14 mouse cellular contexts compared by ENCODE assay signal in genomic region chr11:92041695-92042094, GRCm38 (mm10).
DNase-seq lines count a peak whose midpoint lies in the region; ATAC-seq and TF ChIP-seq lines count a peak whose summit lies in the region.
"Had no signal": no experiment of that assay in that cellular context is flagged by ENCODE, and none has a peak within 500 bp of the region (broad histone marks: within the 10 kb centered on the region; RNA-seq: fewer than 3 reads in every experiment).

No protein-coding gene starts in this region.

- no peak overlapping the region for H3K4me2 ChIP-seq in kidney, postnatal 0 days (ENCODE audit: low read length)
- H3K4me2 ChIP-seq in neural tube, embryonic 11.5 days (ENCODE audit: low read depth) = no peak overlapping the region
- no peak overlapping the region for H3K4me2 ChIP-seq in neural tube, embryonic 15.5 days
- no peak overlapping the region for H3K4me2 ChIP-seq in stomach, postnatal 0 days (replicated peaks; ENCODE audit: low read depth)
- no peak overlapping the region for H3K4me2 ChIP-seq in heart, embryonic 11.5 days

- no peaks in the 10 kb centered on the region for H3K4me1 ChIP-seq in kidney, postnatal 0 days (replicated peaks; ENCODE audit: insufficient read depth, low read length)
- no peaks in the 10 kb centered on the region for H3K4me1 ChIP-seq in kidney, adult 2 months (ENCODE audit: control insufficient read depth, insufficient read depth, low read length)
- H3K4me1 ChIP-seq in neural tube, embryonic 11.5 days (ENCODE audit: control insufficient read depth, insufficient read depth, low read length) = no peaks in the 10 kb centered on the region
- H3K4me1 ChIP-seq in neural tube, embryonic 15.5 days = no peaks in the 10 kb centered on the region
- no peaks in the 10 kb centered on the region for H3K4me1 ChIP-seq in stomach, postnatal 0 days (replicated peaks; ENCODE audit: control insufficient read depth, insufficient read depth)
- H3K4me1 ChIP-seq in heart, embryonic 11.5 days (ENCODE audit: control insufficient read depth, insufficient read depth, low read length) = no peaks in the 10 kb centered on the region

- TF ChIP-seq CTCF in kidney, postnatal 0 days (IDR thresholded peaks at IDR 0.05; ENCODE audit: low read depth) = peak; percentile 39; the same call in 1 of the 2 replicates
- TF ChIP-seq CTCF in kidney, adult 2 months (conservative IDR thresholded peaks at IDR 0.05; ENCODE audit: insufficient read depth, insufficient read length, low read depth, low read length) = no peak; the same call in 1 of the 2 replicates
- peak; percentile 35; the same call in 1 of the 2 replicates for TF ChIP-seq CTCF in stomach, postnatal 0 days (IDR thresholded peaks at IDR 0.05; ENCODE audit: low read depth)

- no peak for ATAC-seq in kidney, postnatal 0 days (replicated peaks; ENCODE audit: low FRiP score, low read depth)
- ATAC-seq in neural tube, embryonic 11.5 days (ENCODE audit: insufficient read depth, low FRiP score, low TSS enrichment) = peak; percentile 41; the same call in 1 of the 2 replicates
- ATAC-seq in neural tube, embryonic 15.5 days (ENCODE audit: low FRiP score) = no peak
- no peak for ATAC-seq in stomach, postnatal 0 days (ENCODE audit: low FRiP score, low TSS enrichment)
- ATAC-seq in heart, embryonic 11.5 days (replicated peaks; ENCODE audit: insufficient number of reproducible peaks, low FRiP score, low TSS enrichment) = no peak
- ATAC-seq in megakaryocyte-erythroid progenitor cell, adult 5-6 weeks (replicated peaks; ENCODE audit: low FRiP score, low TSS enrichment, poor library complexity, severe bottlenecking) = no peak
- ATAC-seq: forebrain, postnatal 0 days; lung, postnatal 0 days had no signal

- peak; percentile 2 for DNase-seq in kidney, postnatal 0 days (ENCODE audit: low spot score)
- no peak for DNase-seq in kidney, adult 2 months
- DNase-seq in neural tube, embryonic 11.5 days (ENCODE audit: low spot score) = peak; percentile 25
- peak; percentile 6 for DNase-seq in adrenal gland, postnatal 25 days
- no peak for DNase-seq in stomach, postnatal 0 days (ENCODE audit: low spot score)
- DNase-seq: forebrain, postnatal 0 days; heart, adult 11 months; heart, postnatal 4 days; layer of hippocampus, adult 9-11 months had no signal

- 2% methylated on average over 2 of the region's 2 CpGs for WGBS in kidney, postnatal 0 days
- WGBS in kidney, adult 2 months = 4% methylated on average over 2 of the region's 2 CpGs
- WGBS in neural tube, embryonic 11.5 days = 11% methylated on average over 2 of the region's 2 CpGs
- 10% methylated on average over 2 of the region's 2 CpGs for WGBS in neural tube, embryonic 15.5 days
- 8% methylated on average over 2 of the region's 2 CpGs for WGBS in stomach, postnatal 0 days
- 0% methylated on average over 2 of the region's 2 CpGs for WGBS in heart, embryonic 11.5 days (ENCODE audit: insufficient replicate concordance)

- TF ChIP-seq EP300 in stomach, postnatal 0 days (optimal IDR thresholded peaks at IDR 0.05) = no peak

- H3K9ac ChIP-seq in kidney, postnatal 0 days (ENCODE audit: low read depth, low read length) = no peak overlapping the region
- no peak overlapping the region for H3K9ac ChIP-seq in neural tube, embryonic 11.5 days (ENCODE audit: low read length)
- H3K9ac ChIP-seq in neural tube, embryonic 15.5 days (replicated peaks) = no peak overlapping the region
- no peak overlapping the region for H3K9ac ChIP-seq in stomach, postnatal 0 days (ENCODE audit: low read length)
- no peak overlapping the region for H3K9ac ChIP-seq in heart, embryonic 11.5 days (ENCODE audit: low read depth, low read length)
- H3K9ac ChIP-seq: forebrain, postnatal 0 days had no signal

- no peak for TF ChIP-seq POLR2A in kidney, adult 2 months (IDR thresholded peaks at IDR 0.05; ENCODE audit: low read depth, low read length)

- H3K4me3 ChIP-seq in kidney, postnatal 0 days (replicated peaks; ENCODE audit: low read depth, low read length) = no peak overlapping the region
- no peak overlapping the region for H3K4me3 ChIP-seq in kidney, adult 2 months (ENCODE audit: insufficient read depth, low read depth, low read length)
- H3K4me3 ChIP-seq in neural tube, embryonic 11.5 days (ENCODE audit: low read depth, low read length) = no peak overlapping the region
- no peak overlapping the region for H3K4me3 ChIP-seq in neural tube, embryonic 15.5 days (replicated peaks)
- H3K4me3 ChIP-seq in stomach, postnatal 0 days (ENCODE audit: low read depth, low read length) = no peak overlapping the region
- H3K4me3 ChIP-seq in heart, embryonic 11.5 days (ENCODE audit: low read depth, low read length) = no peak overlapping the region

- H3K27ac ChIP-seq in kidney, postnatal 0 days = no peak overlapping the region
- no peak overlapping the region for H3K27ac ChIP-seq in kidney, adult 2 months (ENCODE audit: insufficient read depth, low read depth, low read length)
- H3K27ac ChIP-seq in neural tube, embryonic 11.5 days (ENCODE audit: low read depth, low read length) = no peak overlapping the region
- H3K27ac ChIP-seq in neural tube, embryonic 15.5 days (replicated peaks) = no peak overlapping the region
- no peak overlapping the region for H3K27ac ChIP-seq in stomach, postnatal 0 days (replicated peaks)
- no peak overlapping the region for H3K27ac ChIP-seq in heart, embryonic 11.5 days (ENCODE audit: low read depth, low read length)

- H3K9me3 ChIP-seq in kidney, postnatal 0 days (replicated peaks; ENCODE audit: low read length) = no peaks in the 10 kb centered on the region
- no peaks in the 10 kb centered on the region for H3K9me3 ChIP-seq in neural tube, embryonic 11.5 days (ENCODE audit: control insufficient read depth, low read length)
- no peaks in the 10 kb centered on the region for H3K9me3 ChIP-seq in neural tube, embryonic 15.5 days (replicated peaks)
- no peaks in the 10 kb centered on the region for H3K9me3 ChIP-seq in stomach, postnatal 0 days (ENCODE audit: control insufficient read depth, low read length)
- H3K9me3 ChIP-seq in heart, embryonic 11.5 days (replicated peaks; ENCODE audit: control insufficient read depth, low read length) = no peaks in the 10 kb centered on the region

- H3K36me3 ChIP-seq in kidney, postnatal 0 days (ENCODE audit: insufficient read depth, low read length) = no peaks in the 10 kb centered on the region
- no peaks in the 10 kb centered on the region for H3K36me3 ChIP-seq in kidney, adult 2 months (ENCODE audit: control insufficient read depth, insufficient read depth, low read length)
- no peaks in the 10 kb centered on the region for H3K36me3 ChIP-seq in neural tube, embryonic 11.5 days (ENCODE audit: control insufficient read depth, insufficient read depth, low read length)
- H3K36me3 ChIP-seq in neural tube, embryonic 15.5 days = no peaks in the 10 kb centered on the region
- no peaks in the 10 kb centered on the region for H3K36me3 ChIP-seq in stomach, postnatal 0 days (ENCODE audit: control insufficient read depth, insufficient read depth, low read length)
- H3K36me3 ChIP-seq in heart, embryonic 11.5 days (ENCODE audit: control insufficient read depth, insufficient read depth, low read length) = no peaks in the 10 kb centered on the region
- H3K36me3 ChIP-seq: G1E had no signal

- no peaks in the 10 kb centered on the region for H3K27me3 ChIP-seq in kidney, postnatal 0 days (ENCODE audit: insufficient read depth, low read length)
- no peaks in the 10 kb centered on the region for H3K27me3 ChIP-seq in kidney, adult 2 months (replicated peaks; ENCODE audit: control insufficient read depth, insufficient read depth, low read length)
- H3K27me3 ChIP-seq in neural tube, embryonic 11.5 days (ENCODE audit: control insufficient read depth, insufficient read depth, low read length) = no peaks in the 10 kb centered on the region
- H3K27me3 ChIP-seq in neural tube, embryonic 15.5 days (replicated peaks) = no peaks in the 10 kb centered on the region
- H3K27me3 ChIP-seq in stomach, postnatal 0 days (ENCODE audit: control insufficient read depth, insufficient read depth, low read length) = no peaks in the 10 kb centered on the region
- H3K27me3 ChIP-seq in heart, embryonic 11.5 days (ENCODE audit: control insufficient read depth, insufficient read depth, low read length) = no peaks in the 10 kb centered on the region

Comparison
In these comparisons a context has a peak if more than half of its experiments do, and no peak if none do; other contexts are left out.
1. DNase-seq: peak in kidney, postnatal 0 days (single experiment), neural tube, embryonic 11.5 days (single experiment) and adrenal gland, postnatal 25 days (single experiment); none in kidney, adult 2 months (single experiment) and stomach, postnatal 0 days (single experiment).